Mouse (Mus musculus) R1 (cell line): ENCODE measurements around the gene Spns2.

Experiments
- DNase-seq: peaks from one replicate; pipeline ENCODE4 v3.0.0-alpha.2; 2018; ENCODE audit warnings: low read depth, low spot score

Gene Spns2

DNA sequence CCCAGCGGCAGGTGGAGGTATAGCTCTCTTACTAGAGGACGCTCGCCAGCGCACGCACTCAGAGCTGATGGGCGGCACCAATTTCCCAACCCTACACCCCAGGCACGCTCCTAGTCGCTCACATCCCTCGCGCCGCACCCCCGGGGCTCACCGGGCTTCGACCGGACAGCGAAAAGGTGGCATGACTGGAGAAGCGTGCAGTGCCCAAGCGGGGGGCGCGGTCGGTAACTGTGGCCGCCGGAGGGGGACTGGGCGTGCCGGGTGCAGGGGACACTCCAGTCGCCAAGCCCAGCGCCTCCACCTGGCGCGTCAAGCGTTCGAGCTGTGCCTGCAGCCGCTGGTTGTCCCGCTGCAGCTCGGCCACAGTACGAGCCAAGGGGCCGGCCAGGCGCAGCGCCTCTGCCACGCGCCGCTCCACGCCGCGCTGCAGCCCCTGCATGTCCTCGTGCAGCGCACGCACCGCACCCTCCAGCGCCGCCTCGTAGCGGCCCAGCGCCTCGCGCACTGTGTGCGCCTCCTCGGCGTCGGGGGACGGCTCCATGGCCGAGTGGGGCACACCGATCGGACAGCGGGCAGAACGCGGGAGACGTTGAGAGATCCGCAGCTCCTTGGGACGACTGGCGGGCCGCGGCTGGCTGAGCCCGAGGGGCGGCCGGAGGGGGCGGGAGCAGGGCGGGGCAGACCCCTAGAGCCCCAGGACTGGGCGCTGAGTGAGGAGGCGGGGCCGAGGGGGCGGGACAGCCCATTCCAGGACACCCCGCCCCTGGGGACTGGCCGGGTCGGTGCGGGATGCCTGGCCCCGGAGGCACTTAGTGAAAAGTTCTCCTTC, 78.4 kb downstream of the Spns2 start, which contains the start of gene Smtnl2:
TSS of gene Smtnl2 (minus strand) at position 621 of the 829 bp plus-strand sequence.
- DNase-seq = peak; percentile 92

DNA sequence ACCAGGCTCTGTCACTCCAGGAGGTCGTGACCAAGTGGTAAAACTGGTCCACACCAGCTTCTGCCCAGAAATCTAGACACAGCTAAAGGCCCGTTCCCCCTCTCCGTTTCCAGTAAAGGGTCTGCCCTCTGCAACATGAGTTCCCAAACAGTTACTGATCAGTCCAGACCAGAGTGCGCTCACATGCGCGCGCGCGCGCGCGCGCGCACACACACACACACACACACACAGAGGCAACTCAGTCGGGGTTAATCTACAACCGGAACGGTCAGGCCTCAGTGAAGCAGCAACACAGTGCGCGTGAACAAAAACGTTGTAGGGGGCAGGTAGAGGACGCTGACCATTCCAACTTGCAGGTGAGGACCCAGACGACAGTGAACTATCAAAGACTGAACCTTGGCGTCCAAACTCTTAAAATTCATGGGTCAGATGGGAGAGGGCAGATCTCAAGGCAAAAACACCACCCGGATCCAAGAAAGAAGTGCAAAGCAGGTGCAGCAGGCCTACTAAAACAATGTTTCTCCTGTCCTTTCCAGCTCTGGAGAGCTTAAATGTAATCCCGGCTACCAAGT, 79.1 kb downstream of the Spns2 start:
- DNase-seq = peak; percentile 69

DNA sequence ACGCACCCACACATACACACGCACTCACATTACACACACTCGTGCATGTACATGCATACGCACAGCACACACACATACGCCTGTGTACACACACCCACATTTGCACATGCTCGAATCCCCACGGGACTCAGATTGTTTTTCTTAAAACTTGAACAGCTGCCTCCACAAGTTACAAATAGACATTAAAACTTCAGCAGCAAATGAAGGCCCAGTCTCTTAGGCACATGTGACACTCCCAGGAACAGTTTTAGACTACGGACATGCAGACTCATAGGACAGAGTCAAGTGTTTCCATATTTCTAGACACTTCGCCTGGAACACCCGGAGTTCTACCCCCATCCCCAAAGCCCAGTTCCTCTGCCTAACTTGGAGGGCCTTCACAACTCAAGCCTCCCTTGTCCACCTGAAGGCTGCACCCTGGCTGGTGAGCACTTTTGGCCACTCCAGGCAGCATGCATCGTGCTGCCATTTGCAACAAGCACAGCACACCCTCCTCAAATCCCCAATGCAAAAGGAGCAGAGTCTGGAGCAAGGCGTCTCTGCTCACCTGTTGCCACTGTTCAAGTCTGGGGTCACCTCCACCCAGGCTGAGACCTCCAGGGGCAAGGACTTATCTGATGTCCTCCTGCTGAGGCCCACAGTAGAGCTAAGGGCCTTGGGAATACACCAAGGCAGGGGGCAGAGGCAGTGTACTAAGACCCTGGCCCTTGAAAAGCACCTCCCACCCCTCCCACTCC, 79.9 kb downstream of the Spns2 start:
- DNase-seq = no peak

DNA sequence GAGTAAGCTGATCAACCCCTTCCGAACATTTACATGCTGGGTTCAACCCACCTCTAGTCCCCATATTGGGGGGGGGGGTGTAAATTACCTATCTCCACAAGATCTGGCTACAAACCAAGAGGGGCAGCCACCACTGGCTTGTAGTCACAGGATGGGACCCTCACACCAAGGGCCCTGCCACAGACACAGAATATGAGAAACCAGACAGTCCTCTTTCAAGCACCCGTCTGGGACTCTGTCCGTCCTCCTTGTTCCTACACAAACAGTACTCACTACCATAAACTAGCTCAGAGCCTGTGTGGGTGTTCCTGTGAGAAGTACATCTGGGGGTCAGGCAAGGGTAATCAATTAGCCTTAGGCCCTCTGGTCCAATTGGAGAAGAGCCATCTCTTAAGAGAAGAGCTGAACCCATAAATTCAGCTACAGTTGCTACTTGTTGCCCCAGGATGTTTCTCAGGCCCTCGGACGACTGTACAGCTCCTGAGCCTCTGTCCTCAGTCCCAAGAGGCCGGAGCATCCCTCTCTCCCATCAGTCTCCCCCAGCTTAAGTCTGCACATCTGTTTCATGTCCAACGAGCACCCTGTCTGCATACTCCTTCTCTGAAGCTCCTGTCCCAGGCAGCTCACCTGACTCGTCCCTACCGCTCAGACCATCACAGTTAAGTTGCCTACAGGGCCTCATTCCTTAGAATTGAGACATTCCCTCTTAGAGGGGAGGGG, 81.1 kb downstream of the Spns2 start:
- no peak for DNase-seq

DNA sequence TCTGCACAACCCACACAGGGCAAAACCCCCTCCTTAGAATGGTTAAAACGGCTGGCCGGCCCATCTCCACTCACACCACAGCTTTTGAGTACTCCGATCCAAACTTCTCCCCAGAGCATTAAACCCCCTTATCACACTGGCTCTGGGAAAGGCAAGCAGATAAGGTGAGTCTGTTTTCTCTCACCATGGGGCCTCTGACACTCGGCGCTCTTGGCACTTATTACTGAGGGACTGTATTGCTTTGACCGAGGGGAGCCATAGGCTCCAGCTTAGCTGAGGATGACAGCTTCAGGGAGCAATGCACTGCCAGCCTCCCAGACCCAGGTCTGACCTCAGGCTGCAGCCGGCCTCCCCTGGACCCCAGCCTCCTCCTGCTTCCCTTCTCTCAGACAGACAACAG, 82.1 kb downstream of the Spns2 start:
- DNase-seq = no peak

DNA sequence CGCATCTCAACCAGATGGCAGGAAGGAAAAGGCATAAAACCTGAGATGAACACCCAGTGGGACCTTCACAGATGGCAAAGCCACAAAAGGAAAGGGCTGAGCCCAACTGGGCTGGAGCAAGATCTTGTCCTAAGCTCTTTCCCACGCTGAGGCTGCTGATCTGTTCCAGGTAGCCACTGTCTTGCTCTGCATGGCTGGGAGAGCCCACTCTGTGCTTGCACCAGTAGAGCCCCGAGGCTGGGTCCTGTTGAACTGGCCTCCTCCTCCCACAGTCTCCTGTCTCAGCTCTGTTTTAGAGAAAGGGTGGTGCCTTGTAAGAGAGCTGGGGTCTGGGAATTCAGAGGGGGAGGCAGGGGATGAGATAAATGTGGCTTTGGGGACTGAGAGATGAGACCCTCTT, 82.6 kb downstream of the Spns2 start:
- no peak for DNase-seq

DNA sequence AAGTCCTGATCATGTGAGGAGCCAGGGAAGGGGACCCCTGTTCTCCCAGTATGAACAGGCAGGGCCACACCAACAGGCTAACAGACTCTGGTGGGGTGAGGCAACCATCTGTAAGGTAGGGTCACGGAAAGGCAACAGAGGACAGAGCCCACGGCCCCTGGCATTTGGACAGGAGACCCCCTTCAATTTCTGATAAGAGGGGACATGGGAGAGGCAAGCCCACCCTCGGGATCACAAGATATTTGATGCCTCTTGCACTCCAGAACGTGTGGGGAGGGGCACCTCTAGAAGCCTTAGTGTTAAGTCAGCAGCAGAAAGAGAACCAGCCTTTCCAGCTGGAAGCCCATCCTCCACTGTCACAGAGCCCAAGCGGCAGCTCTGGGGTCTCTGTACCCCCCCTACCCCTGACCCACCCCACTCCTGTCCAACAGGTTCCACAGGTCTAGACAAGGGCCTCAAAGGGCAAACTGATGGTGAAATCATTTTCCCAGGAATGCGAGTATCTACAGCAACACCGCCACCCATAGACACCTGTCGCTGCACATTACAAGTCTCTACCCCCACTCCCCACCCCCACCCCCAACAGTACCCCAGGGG, 83.5 kb downstream of the Spns2 start:
- DNase-seq = no peak

DNA sequence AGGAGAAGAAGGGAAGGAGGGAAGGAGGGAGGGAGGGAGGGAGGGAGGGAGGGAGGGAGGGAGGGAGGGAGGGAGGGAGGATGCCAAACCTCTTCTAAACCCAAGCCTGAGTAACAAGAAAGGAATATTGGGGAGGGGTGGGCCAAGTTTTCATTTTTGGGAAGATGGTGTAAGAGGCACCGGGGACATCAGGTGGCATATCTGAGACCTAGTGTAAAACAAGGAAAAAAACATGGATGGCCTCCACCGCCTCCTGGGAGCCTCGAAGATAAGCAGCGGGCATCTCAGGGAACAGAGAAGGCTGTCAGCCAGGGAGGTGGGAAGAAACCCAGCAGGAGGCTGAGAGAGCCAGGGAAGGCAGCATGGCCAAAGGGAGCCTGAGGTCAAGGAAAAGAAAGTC, 84.2 kb downstream of the Spns2 start:
- no peak for DNase-seq

DNA sequence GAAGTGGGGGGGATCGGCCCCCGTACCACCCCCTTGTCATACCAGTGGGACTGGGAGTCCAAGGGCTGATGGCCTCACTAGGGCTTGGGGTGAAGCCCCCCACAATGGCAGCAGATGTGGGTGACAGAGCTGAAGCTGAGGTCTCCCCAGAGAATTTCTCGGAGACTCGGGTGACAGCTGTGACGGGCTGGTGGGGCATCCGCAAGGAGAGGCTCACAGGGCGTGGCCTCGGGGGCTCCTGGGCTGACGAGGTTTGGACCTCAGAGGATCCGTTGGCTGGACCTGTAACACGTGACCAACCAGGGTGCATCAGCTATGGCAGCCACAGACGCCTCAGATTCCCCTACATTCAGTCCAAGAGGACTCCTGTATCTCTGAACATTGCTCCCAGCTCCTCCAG, 86.7 kb downstream of the Spns2 start:
- peak; percentile 47 for DNase-seq

DNA sequence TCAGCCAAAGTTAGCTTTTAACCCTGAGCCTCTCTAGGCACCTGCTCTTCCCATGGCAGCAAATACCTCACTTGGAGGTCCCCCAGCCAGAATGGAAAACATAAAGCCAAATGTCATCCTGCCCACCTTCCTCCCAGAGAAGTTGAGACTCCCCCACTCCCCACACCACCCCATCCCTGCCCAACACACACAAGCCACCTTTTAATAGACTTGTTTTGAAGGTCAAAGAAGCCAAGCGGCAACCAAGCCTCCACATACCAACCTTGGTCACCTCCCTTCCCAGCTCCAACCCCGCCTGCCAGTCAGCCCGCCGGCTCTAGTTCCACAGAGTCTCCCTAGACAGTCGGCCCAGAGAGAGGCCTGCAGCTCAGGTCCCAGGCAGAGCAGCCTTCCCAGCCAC, 87.7 kb downstream of the Spns2 start:
- DNase-seq = peak; percentile 89
